Mouse (Mus musculus): ENCODE results near the gene Rspo4. TPM values are rescaled to one million over a fixed set of nuclear protein-coding genes. Genes with fewer than 3 reads are reported as not detected.

Rspo4 gene
- total RNA-seq, 2 experiments from 2014 or later: not detected

GRCm38 (mm10) chr2:151911751-151912150 lies 69.0 kb downstream of the Rspo4 start:
- no peak for DNase-seq

DNA sequence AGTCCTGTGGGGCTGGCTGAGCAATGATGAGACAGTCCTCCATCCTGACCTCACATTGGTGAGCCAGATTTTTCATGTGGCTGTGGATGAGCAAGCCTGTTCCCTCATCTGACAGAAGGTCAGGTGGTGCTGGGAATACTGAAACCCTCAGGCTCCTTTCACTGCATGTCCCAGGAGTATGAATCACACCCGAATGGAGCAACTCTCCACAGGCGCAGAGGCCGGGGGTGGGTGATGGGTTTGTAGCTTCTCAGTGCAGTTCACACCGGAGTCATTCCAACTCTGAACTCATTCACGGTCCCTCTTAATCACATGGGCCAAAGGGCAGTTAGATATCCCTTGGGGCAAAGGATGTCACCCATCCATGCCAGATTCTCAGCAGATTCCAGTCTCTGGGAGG lies 71.4 kb downstream of the Rspo4 start:
- DNase-seq: no peak

DNA sequence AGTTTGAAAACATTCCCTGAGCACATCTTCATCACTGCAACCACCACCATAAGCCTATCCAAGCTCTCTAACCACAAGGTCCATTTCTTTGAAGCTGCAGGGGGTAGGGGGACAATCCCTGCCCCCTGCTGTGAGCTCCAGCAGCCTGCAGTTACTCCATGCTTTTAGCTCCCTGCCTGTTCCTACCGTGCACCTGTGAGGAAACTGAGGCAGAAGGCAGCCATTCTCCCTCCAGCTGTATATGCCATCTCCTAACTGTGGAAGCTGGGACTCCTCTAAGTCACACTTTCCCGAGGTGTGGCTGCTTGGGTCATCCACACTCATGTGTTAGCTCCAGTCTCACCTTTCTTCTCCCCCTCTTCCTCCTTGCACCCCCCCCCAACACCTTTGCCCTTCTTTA lies 72.4 kb downstream of the Rspo4 start:
- no peak for DNase-seq

DNA sequence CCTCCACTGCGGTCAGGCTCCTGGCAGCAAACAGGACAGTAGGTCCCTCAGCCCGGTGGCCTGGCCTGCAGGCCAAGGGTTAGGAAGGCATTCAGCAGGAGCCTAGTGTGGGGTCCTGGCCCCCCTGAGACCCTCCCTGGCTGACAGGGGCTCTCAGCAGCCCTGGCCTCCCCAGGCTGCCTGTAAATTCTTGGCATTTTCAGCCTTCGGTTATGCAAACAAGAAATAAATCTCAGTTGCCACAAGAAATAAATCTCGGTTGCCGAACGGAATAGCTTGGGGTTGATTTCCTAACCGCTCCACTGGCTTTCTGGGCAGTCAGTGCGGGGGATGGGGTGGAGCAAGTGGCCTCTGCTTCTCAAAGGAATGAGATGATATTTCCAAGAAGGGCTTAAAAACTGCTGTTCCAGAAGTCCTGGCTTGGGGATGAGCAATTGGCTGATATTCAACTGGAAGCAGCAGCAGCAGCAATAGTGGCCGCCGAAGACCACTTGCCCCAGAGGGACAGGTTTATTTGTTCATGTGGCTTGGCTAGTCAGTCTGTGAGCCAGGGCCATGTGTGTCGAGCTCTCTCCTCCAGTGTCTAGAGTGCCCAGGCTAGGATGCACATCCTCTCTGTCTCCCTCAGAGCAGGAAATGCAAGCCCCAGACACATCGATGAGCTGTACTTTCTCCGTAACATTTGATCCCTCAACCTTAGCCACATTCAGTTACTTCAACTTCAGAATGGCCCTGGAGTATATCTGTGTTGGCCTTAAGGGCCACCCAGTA lies 73.5 kb downstream of the Rspo4 start:
- peak; percentile 73 for DNase-seq

DNA sequence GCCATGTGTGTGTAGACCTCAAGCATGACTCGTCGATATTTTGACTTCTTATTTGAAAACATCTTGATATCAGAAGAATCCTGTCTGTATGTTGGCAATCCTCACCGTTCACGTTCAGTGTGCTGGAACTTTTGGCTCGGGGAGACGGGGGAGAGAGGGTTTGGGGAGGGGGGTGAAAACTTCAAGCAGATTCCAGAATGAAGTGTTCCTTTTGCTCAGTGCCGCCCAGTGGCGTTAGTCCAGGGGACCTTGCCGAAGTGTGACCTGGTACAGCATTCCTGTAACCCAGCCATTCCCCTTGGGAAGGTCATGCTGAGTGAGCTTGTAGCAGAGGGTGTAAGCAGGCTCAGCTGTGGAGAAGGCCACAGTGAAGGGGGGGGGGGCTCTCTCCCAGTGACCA lies 76.4 kb downstream of the Rspo4 start:
- peak; percentile 50 for DNase-seq

DNA sequence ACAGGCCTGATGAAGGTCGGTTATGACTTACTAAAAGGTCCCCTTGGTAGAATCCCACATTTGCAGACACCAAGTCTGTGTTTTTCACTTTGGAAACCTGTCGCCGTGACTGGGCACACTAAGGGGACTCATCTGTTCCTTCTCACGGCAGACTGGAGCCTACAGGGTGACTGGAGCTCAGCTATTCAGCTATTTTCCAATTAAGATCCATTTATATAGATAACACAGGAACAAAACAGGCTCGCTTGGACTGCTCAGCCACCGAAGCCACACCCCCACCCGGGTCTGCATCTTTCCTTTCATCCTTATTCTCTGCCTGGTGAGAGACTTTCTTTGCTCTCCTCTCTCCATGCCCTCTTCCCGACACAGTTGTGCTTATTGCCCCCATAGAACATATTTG lies 78.3 kb downstream of the Rspo4 start:
- DNase-seq: no peak

GRCm38 (mm10) chr2:151921596-151921995 lies 78.9 kb downstream of the Rspo4 start:
- no peak for DNase-seq

Other genes starting within 250 kb of the Rspo4 start
- gene Snph, start 210.3 kb upstream of the Rspo4 start, total RNA-seq (2021): 1 to 10 TPM; 6.2 to 9.1 TPM
- gene Rad21l, start 174.4 kb upstream of the Rspo4 start, total RNA-seq (2021): not detected
- 1 to 10 TPM; 1.1 to 3.7 TPM for gene Tmem74b, start 140.9 kb upstream of the Rspo4 start, total RNA-seq (2021)
- gene Psmf1, start 98.7 kb upstream of the Rspo4 start, total RNA-seq (2021): 10 to 100 TPM; 37.2 to 40.5 TPM
- under 1 TPM in 1 of 2 experiments, not detected in 1; 0.51 TPM for gene Angpt4, start 68.3 kb downstream of the Rspo4 start, total RNA-seq (2021)
- gene Fam110a, start 137.3 kb downstream of the Rspo4 start, total RNA-seq (2021): 1 to 10 TPM; 7.0 to 9.7 TPM
- 1 to 10 TPM; 1.6 to 2.2 TPM for gene Slc52a3, start 153.6 kb downstream of the Rspo4 start, total RNA-seq (2021)
- under 1 TPM; 0.21 to 0.27 TPM for gene Scrt2, start 238.6 kb downstream of the Rspo4 start, total RNA-seq (2021)